Mouse (Mus musculus): ENCODE measurements at regions not wholly inside any gene's neighbourhood (a gene's known extent, or its start where the extent isn't known, plus 50 kb on each side); places are given as distances from the start of the nearest gene placed in this dataset.

DNA sequence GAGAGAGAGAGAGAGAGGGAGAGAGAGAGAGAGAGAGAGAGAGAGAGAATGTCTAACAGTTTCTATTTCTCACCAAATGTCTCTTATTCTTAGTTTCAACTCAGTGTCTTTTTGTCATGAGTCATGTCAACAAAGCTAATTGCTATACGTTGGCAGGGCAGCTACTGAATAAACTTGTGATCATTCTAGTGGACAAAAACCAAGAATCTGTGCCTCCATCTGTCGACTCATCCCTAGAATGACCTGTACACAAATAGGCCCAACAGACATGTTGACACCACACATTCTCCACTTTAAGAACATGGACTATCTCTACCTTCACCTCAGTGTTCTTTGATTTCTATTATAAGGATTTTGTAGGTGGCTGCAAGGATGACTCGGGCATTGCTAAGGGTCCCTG, 556.5 kb downstream of the Pcdh18 start:
- no peak for DNase-seq (ENCODE audit: low read depth)
- TF ChIP-seq POLR2A (IDR thresholded peaks at IDR 0.05; ENCODE audit: borderline replicate concordance, extremely low read depth, insufficient read depth, insufficient read length, poor library complexity, severe bottlenecking) = no peak
- no peak for TF ChIP-seq CTCF (IDR thresholded peaks at IDR 0.05; ENCODE audit: borderline replicate concordance, extremely low read depth, insufficient read depth, insufficient read length)

DNA sequence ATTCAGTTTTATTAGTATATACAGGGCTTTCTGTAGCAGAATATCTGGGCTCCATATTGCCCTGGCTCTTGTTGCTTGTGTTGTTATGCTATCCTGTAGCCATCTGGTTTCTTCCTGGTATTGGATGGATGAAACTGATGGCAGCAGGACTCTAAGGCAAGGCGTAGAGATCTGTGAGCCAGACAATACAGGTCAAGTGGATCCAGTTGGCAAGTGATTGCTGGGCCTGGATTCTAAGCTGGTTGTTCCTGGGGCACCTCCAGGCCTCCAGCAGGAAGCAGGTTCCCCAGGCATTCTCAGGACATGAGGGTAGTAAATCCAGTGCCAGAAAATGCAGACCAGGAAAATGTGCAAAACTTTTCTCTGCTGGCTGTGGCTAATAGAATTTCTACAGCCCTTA, 571.6 kb downstream of the Pcdh18 start:
- TF ChIP-seq POLR2A (IDR thresholded peaks at IDR 0.05; ENCODE audit: borderline replicate concordance, extremely low read depth, insufficient read depth, insufficient read length, poor library complexity, severe bottlenecking) = no peak
- TF ChIP-seq CTCF (IDR thresholded peaks at IDR 0.05; ENCODE audit: borderline replicate concordance, extremely low read depth, insufficient read depth, insufficient read length) = no peak
- peak; percentile 1 for DNase-seq (ENCODE audit: low read depth)
